Mouse (Mus musculus) forebrain, embryonic 13.5 days (tissue): ENCODE measurements around the gene Gm42791. TPM values are rescaled to one million over a fixed set of nuclear protein-coding genes. Genes with fewer than 3 reads are reported as not detected.

Source experiments
- ATAC-seq: fragments of 200-750 bp; cut with Nextera tagmentation; 2 replicates; pipeline ENCODE4 v1.8.0; 2017
- H3K27ac ChIP-seq: fragments of 300-500 bp; sonication (generic); 2 replicates; pipeline ENCODE4 v1.5.1; 2015; ENCODE audit warnings: inconsistent platforms, mild to moderate bottlenecking, moderate library complexity
- H3K27me3 ChIP-seq: fragments of 300-500 bp; sonication (generic); 2 replicates; pipeline ENCODE4 v1.6.1; 2015; ENCODE audit warnings: mild to moderate bottlenecking, inconsistent platforms
- H3K36me3 ChIP-seq: fragments of 300-500 bp; sonication (generic); 2 replicates; pipeline ENCODE4 v1.6.1; 2015; ENCODE audit warnings: mild to moderate bottlenecking, inconsistent platforms; ENCODE audit not compliant: poor library complexity, severe bottlenecking
- H3K4me1 ChIP-seq: fragments of 300-500 bp; sonication (generic); 2 replicates; pipeline ENCODE4 v1.6.1; 2015; ENCODE audit warnings: inconsistent platforms
- H3K4me2 ChIP-seq: fragments of 300-500 bp; sonication (generic); 2 replicates; pipeline ENCODE4 v1.6.1; 2015; ENCODE audit warnings: inconsistent platforms, mild to moderate bottlenecking, moderate library complexity
- H3K4me3 ChIP-seq: fragments of 300-500 bp; sonication (generic); 2 replicates; pipeline ENCODE4 v1.5.1; 2015; ENCODE audit warnings: mild to moderate bottlenecking, inconsistent platforms
- H3K9ac ChIP-seq: fragments of 300-500 bp; sonication (generic); 2 replicates; pipeline ENCODE4 v1.6.1; 2015; ENCODE audit warnings: mild to moderate bottlenecking, inconsistent platforms
- H3K9me3 ChIP-seq: fragments of 300-500 bp; sonication (generic); replicated peaks from 2 replicates; pipeline ENCODE4 v1.6.1; 2016; ENCODE audit warnings: inconsistent platforms
- WGBS: fragments of 180-500 bp; shearing (Covaris S2); methylation state at CpG from one replicate; pipeline ENCODE4 v1.1.7; 2015; 5-methylcytosine and 5-hydroxymethylcytosine counted together
- polyA plus RNA-seq: library from polyadenylated mRNA; unstranded; fragments of >200 nt; fragmentation: Nextera tagmentation; extraction: Ambion mirVana; gene quantifications from 2 replicates; pipeline ENCODE4 v1.2.1, GENCODE M21; 2015

Gm42791 gene
- polyA plus RNA-seq, 1 experiment from 2014 or later, result 3.5 TPM

DNA sequence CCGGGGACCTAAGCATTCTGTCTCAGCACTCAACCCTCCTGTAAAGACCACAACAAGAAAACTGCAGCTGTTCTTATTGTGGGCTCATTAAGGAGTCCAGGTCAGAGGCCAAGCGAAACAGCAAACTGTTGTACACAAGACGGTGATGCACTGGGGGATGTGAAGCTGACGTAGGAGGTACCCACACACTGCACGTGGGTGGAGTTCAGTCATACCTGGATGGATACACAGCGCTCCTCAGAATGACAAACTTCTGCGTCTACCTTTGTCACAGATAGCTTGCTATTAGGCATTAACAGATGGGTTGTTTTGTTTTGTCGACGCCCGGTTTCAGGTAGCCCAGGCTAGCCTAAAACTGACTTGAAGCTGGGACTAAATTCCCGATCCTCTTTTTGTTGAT, 2.3 kb downstream of the Gm42791 start:
- no peaks in the 10 kb centered on the region for H3K27me3 ChIP-seq
- no peak overlapping the region for H3K9ac ChIP-seq
- H3K4me3 ChIP-seq, result no peak overlapping the region
- peaks cover 9% of the 10 kb centered on the region for H3K9me3 ChIP-seq
- peaks cover 26% of the 10 kb centered on the region for H3K4me1 ChIP-seq
- 96% methylated on average over 11 of the region's 11 CpGs for WGBS
- no peak overlapping the region for H3K4me2 ChIP-seq
- no peak overlapping the region for H3K27ac ChIP-seq
- no peak for ATAC-seq
- H3K36me3 ChIP-seq, result no peaks in the 10 kb centered on the region

DNA sequence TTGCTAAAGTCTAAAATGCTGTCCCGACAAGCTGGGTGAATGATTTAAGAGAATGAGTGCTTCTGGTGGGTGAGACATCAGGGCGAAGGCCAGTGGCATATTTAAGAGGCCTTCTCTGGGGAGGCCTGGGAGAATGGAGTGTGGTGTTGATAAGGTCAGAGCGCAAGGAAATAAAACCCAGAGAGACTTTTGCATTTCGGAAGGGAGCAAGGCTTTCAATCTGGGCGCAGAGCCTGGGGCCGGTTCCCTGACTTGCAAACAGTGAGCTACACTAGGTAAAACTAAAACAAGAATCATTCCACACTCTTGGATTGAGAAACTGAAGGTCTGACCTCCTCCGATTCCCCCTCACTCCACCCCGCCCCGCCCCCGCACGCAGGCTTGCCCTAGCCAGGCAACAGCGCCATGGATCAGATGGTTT, 4.0 kb downstream of the Gm42791 start:
- Histone ChIP-seq H3K36me3 (no peaks in the 10 kb centered on the region), H3K9me3 (peaks cover 10% of the 10 kb centered on the region), H3K4me2 (no peak overlapping the region), H3K9ac (no peak overlapping the region), H3K4me3 (no peak overlapping the region), H3K27me3 (no peaks in the 10 kb centered on the region), H3K27ac (no peak overlapping the region), H3K4me1 (peaks cover 20% of the 10 kb centered on the region)
- no peak for ATAC-seq
- 85% methylated on average over 12 of the region's 12 CpGs for WGBS

DNA sequence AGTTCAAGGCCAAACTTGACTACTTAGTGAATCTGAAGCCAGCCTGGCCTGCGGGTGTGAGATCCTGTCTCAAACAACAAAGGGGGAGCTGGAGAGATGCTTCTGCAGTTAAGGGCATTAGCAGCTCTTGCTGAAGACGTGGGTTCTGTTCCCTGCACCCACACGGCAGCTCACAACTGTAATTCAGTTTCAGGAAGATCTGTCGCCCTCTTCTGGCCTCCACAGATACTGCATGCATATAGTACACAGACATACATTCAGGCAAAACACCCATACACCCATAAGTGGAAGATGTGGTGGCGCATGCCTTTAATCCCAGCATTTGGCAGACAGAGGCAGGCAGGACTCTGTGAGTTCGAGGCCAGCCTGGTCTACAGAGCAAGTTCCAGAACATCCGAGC, 5.5 kb downstream of the Gm42791 start:
- Histone ChIP-seq H3K9me3 (peaks cover 10% of the 10 kb centered on the region), H3K4me3 (no peak overlapping the region), H3K36me3 (no peaks in the 10 kb centered on the region), H3K4me1 (peaks cover 8% of the 10 kb centered on the region), H3K27me3 (no peaks in the 10 kb centered on the region), H3K9ac (no peak overlapping the region), H3K27ac (no peak overlapping the region), H3K4me2 (no peak overlapping the region)
- no peak for ATAC-seq
- 88% methylated on average over 7 of the region's 7 CpGs for WGBS

GRCm38 (mm10) chr5:148984961-148985360, 10.0 kb downstream of the Gm42791 start:
- no peaks in the 10 kb centered on the region for H3K27me3 ChIP-seq
- no peak overlapping the region for H3K9ac ChIP-seq
- no peak overlapping the region for H3K27ac ChIP-seq
- H3K9me3 ChIP-seq, result peaks cover 16% of the 10 kb centered on the region
- H3K4me1 ChIP-seq, result no peaks in the 10 kb centered on the region
- 51% methylated on average over 13 of the region's 13 CpGs for WGBS
- no peak overlapping the region for H3K4me2 ChIP-seq
- no peak for ATAC-seq
- H3K4me3 ChIP-seq, result no peak overlapping the region
- H3K36me3 ChIP-seq, result 0 out of 2 replicates have a peak, but pooled peaks cover 4% of the 10 kb centered on the region

DNA sequence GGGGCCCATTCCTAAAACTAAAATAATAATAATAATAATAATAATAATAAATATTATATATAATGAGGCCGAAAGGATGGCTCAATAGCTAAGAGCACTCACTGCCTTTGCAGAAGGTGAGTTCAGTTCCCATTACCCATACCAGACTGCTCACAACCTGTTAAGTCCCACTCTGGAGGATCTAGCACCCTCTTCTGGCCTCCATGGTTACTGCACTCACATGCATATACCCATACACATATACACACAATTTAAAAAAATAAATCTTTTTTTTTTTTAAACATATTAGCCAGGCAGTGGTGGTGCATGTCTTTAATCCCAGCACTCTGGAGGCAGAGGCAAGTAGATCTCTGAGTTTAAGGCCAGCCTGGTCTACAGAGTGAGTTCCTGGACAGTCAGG, 11.3 kb downstream of the Gm42791 start:
- no peak for ATAC-seq
- H3K9me3 ChIP-seq, result peaks cover 12% of the 10 kb centered on the region
- 0 out of 2 replicates have a peak, but pooled peaks cover 4% of the 10 kb centered on the region for H3K36me3 ChIP-seq
- 95% methylated on average over 1 of the region's 1 CpGs for WGBS
- no peak overlapping the region for H3K4me2 ChIP-seq
- no peak overlapping the region for H3K9ac ChIP-seq
- H3K4me3 ChIP-seq, result no peak overlapping the region
- H3K27me3 ChIP-seq, result no peaks in the 10 kb centered on the region
- no peak overlapping the region for H3K27ac ChIP-seq
- no peaks in the 10 kb centered on the region for H3K4me1 ChIP-seq

GRCm38 (mm10) chr5:148983108-148983664, 11.8 kb downstream of the Gm42791 start:
- Histone ChIP-seq H3K27ac (no peak overlapping the region), H3K4me2 (no peak overlapping the region), H3K9ac (no peak overlapping the region), H3K9me3 (peaks cover 12% of the 10 kb centered on the region), H3K4me3 (no peak overlapping the region), H3K27me3 (no peaks in the 10 kb centered on the region), H3K4me1 (no peaks in the 10 kb centered on the region; the same call in 1 of the 2 replicates), H3K36me3 (0 out of 2 replicates have a peak, but pooled peaks cover 4% of the 10 kb centered on the region)
- no peak for ATAC-seq
- WGBS, result 86% methylated on average over 12 of the region's 12 CpGs

DNA sequence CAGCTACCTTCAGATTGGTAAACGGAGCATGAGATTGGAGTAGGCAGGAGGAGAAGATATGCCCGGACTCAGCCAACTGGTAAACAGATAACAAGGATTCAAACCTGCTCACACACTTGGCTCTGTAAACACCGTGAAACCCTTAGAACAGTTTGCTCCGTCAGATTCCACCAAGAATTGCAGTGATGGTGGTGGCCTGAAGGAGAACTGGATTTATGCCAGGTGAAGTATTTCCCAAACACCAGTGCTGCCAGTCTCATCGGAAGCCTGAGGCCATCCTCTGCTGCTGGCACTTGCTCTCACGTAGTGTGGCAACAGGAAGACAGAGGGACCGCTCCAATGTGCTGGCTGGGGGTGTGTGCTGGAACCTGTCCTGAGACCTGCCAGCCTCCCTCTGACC, 12.6 kb downstream of the Gm42791 start:
- peaks cover 7% of the 10 kb centered on the region for H3K9me3 ChIP-seq
- no peak overlapping the region for H3K4me3 ChIP-seq
- H3K36me3 ChIP-seq, result 0 out of 2 replicates have a peak, but pooled peaks cover 4% of the 10 kb centered on the region
- peaks cover 6% of the 10 kb centered on the region; the same call in 1 of the 2 replicates for H3K4me1 ChIP-seq
- WGBS, result 87% methylated on average over 7 of the region's 7 CpGs
- H3K27ac ChIP-seq, result no peak overlapping the region
- no peak overlapping the region for H3K4me2 ChIP-seq
- H3K9ac ChIP-seq, result no peak overlapping the region
- no peak for ATAC-seq
- no peaks in the 10 kb centered on the region for H3K27me3 ChIP-seq

- no peak for ATAC-seq
- WGBS, result 72% methylated on average over 6 of the region's 6 CpGs
- no peak overlapping the region for H3K9ac ChIP-seq
These were observed 14.3 kb downstream of the Gm42791 start for GRCm38 (mm10) chr5:148980607-148981006.

DNA sequence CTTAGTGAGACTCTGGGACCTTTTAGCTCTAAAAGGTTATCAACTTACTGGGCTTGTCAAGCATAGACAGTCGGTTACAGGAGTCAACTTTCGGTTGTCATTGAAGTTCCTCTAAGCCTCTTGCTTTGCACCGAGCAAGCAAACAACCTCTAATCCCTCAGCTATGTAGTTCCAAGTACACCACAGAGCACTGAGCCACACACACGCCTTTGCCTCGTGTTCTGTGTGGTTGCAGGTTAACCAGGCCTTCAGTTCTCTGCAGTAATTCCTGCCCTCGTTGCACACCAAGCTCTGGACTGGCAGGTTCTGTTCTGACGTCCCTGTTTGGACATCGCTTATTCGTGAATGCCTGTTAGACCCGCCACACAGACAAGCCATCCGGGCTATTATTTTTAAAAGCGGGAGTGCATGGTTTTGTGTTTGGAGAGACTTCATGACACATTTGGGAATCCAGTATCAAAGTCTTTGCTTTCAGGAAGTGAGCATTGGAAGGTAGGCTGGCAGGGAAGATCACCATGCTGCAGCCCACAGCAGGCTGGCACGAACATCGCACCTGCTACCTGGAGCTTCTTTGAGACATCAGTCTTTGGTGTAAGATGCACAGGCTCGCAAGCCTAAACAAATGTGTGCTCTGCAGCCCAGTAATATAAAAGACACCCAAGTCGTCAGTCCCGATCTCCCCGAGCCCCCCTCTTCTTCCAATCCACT, 16.3 kb downstream of the Gm42791 start:
- no peak overlapping the region for H3K4me3 ChIP-seq
- H3K9me3 ChIP-seq, result peaks cover under 1% of the 10 kb centered on the region
- no peaks in the 10 kb centered on the region for H3K27me3 ChIP-seq
- H3K9ac ChIP-seq, result no peak overlapping the region
- no peak for ATAC-seq
- no peak overlapping the region for H3K4me2 ChIP-seq
- no peaks in the 10 kb centered on the region for H3K36me3 ChIP-seq
- 66% methylated on average over 18 of the region's 18 CpGs for WGBS
- no peak overlapping the region for H3K27ac ChIP-seq
- H3K4me1 ChIP-seq, result peaks cover 10% of the 10 kb centered on the region; the same call in 1 of the 2 replicates

More at GRCm38 (mm10) chr5:148980607-148981006, 14.3 kb downstream of the Gm42791 start:
- Histone ChIP-seq H3K4me3 (no peak overlapping the region), H3K9me3 (peaks cover 7% of the 10 kb centered on the region), H3K36me3 (0 out of 2 replicates have a peak, but pooled peaks cover 4% of the 10 kb centered on the region), H3K27ac (no peak overlapping the region), H3K27me3 (no peaks in the 10 kb centered on the region), H3K4me2 (no peak overlapping the region), H3K4me1 (peaks cover 6% of the 10 kb centered on the region; the same call in 1 of the 2 replicates)

GRCm38 (mm10) chr5:148977698-148978457, 17.1 kb downstream of the Gm42791 start:
- Histone ChIP-seq H3K27ac (no peak overlapping the region), H3K4me1 (peaks cover 18% of the 10 kb centered on the region), H3K36me3 (no peaks in the 10 kb centered on the region), H3K9ac (no peak overlapping the region), H3K9me3 (no peaks in the 10 kb centered on the region), H3K4me3 (no peak overlapping the region), H3K27me3 (no peaks in the 10 kb centered on the region), H3K4me2 (no peak overlapping the region)
- WGBS, result 32% methylated on average over 14 of the region's 14 CpGs
- ATAC-seq, result no peak

DNA sequence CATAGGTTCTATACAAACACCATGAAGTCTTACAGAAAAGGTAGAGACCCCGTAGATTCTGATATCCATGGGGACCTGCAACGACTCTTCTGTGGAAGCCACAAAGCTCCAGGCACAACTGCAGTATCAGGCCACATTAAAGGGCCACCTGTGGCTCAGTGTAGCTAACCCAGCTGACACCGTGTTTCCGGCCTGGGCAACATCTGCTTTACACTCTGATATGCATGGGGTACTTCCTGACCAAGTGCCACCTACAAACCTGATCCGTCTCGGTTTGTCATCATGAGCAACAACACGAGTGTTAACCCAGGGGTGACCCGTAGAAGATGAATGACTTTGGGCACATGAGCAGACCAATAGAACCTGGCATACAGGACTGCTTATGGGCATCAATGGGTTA, 18.1 kb downstream of the Gm42791 start:
- H3K27me3 ChIP-seq, result no peaks in the 10 kb centered on the region
- no peak for ATAC-seq
- H3K4me1 ChIP-seq, result peaks cover 19% of the 10 kb centered on the region
- H3K36me3 ChIP-seq, result no peaks in the 10 kb centered on the region
- H3K27ac ChIP-seq, result no peak overlapping the region
- no peak overlapping the region for H3K4me3 ChIP-seq
- no peak overlapping the region for H3K9ac ChIP-seq
- WGBS, result 87% methylated on average over 8 of the region's 8 CpGs
- no peak overlapping the region for H3K4me2 ChIP-seq
- no peaks in the 10 kb centered on the region for H3K9me3 ChIP-seq

- ATAC-seq, result no peak
- Histone ChIP-seq H3K4me1 (peaks cover 19% of the 10 kb centered on the region), H3K4me2 (no peak overlapping the region), H3K9ac (no peak overlapping the region), H3K9me3 (no peaks in the 10 kb centered on the region), H3K36me3 (no peaks in the 10 kb centered on the region), H3K4me3 (no peak overlapping the region), H3K27ac (no peak overlapping the region), H3K27me3 (no peaks in the 10 kb centered on the region)
- WGBS, result 94% methylated on average over 12 of the region's 12 CpGs
These were observed 19.9 kb downstream of the Gm42791 start for GRCm38 (mm10) chr5:148975035-148975434.
